Mouse (Mus musculus) ES-Bruce4 (cell line): ENCODE measurements around the gene Unc5a. TPM values are rescaled to one million over a fixed set of nuclear protein-coding genes. Genes with fewer than 3 reads are reported as not detected.

Source experiments
- H3K27ac ChIP-seq: 2 replicates; pipeline ENCODE4 v1.5.1; 2012; ENCODE audit warnings: low read length, inconsistent platforms; ENCODE audit not compliant: insufficient read depth
- H3K27me3 ChIP-seq: 2 replicates; pipeline ENCODE4 v1.6.1; 2012; ENCODE audit warnings: mild to moderate bottlenecking, low read length, inconsistent platforms; ENCODE audit not compliant: control insufficient read depth, poor library complexity, insufficient read depth, severe bottlenecking
- H3K36me3 ChIP-seq: 2 replicates; pipeline ENCODE4 v1.6.1; 2012; ENCODE audit warnings: inconsistent platforms, mild to moderate bottlenecking, low read length, moderate library complexity; ENCODE audit not compliant: control insufficient read depth, poor library complexity, insufficient read depth, severe bottlenecking
- H3K4me1 ChIP-seq: one replicate; pipeline ENCODE4 v1.8.1; 2011; ENCODE audit warnings: low read length; ENCODE audit not compliant: control insufficient read depth, insufficient read depth
- H3K4me3 ChIP-seq: 2 replicates; pipeline ENCODE4 v1.5.1; 2011; ENCODE audit warnings: low read depth, mild to moderate bottlenecking, low read length
- H3K9ac ChIP-seq: 2 replicates; pipeline ENCODE4 v1.6.1; 2012; ENCODE audit warnings: low read depth, mild to moderate bottlenecking, inconsistent platforms; ENCODE audit not compliant: poor library complexity, severe bottlenecking
- H3K9me3 ChIP-seq: replicated peaks from 2 replicates; pipeline ENCODE4 v1.6.1; 2012; ENCODE audit warnings: mild to moderate bottlenecking, low read length, inconsistent platforms; ENCODE audit not compliant: control insufficient read depth, poor library complexity, insufficient read depth, severe bottlenecking
- CTCF ChIP-seq: IDR thresholded peaks from one replicate; pipeline ENCODE4 v1.8.1; 2011; ENCODE audit warnings: low read depth, low read length
- EP300 ChIP-seq: IDR thresholded peaks from 2 replicates; pipeline ENCODE4 v1.6.1; 2011; ENCODE audit warnings: low read depth, low read length; ENCODE audit not compliant: insufficient read depth
- POLR2A ChIP-seq: IDR thresholded peaks from one replicate; pipeline ENCODE4 v1.8.1; 2011; ENCODE audit warnings: low read length; ENCODE audit not compliant: insufficient read depth
- polyA plus RNA-seq: library from polyadenylated mRNA; stranded (reverse); fragments of >200 nt; gene quantifications from 2 replicates; pipeline ENCODE4 v1.2.4, GENCODE M21; 2011; ENCODE audit warnings: low read depth; ENCODE audit not compliant: missing spikeins, insufficient read depth, insufficient read length

Gene Unc5a
- polyA plus RNA-seq, 1 experiment: 0.66 TPM

DNA sequence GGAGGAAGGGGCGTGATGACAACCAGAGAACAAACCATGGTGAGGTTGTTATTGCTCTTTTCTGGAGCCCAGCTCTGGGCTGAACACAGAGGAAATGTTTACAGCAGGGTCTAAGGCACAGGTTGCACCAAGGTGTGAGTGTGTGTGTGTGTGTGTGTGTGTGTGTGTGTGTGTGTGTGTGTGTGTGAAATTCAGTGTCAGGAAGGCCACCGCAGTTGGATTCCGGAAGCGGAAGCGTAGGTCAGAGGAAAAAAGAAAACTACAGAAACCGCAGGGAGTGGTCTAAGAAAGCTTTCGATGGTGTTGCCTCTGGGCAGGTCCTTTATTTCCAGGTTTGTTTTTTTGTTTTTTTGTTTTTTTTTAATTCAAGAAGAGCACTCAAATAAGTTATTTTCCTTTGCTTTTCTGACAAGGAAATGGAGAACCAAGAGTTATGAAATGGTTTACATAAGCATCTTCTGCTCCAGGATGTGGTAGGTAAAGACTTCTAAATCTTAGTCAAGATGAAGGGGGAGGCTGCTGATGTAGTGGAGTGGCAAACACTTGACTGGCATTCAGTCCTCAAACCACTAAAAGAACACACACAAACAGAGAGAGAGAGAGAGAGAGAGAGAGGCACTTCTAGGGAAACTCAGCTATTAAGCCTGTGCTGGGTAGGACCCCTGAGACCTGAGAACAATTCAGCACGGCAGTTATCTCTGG lies 68.8 kb downstream of the Unc5a start:
- Histone ChIP-seq H3K9ac (no peak overlapping the region), H3K27me3 (no peaks in the 10 kb centered on the region), H3K9me3 (no peaks in the 10 kb centered on the region), H3K4me1 (peaks cover 6% of the 10 kb centered on the region), H3K27ac (no peak overlapping the region), H3K36me3 (no peaks in the 10 kb centered on the region), H3K4me3 (no peak overlapping the region)
- TF ChIP-seq CTCF (no peak), POLR2A (no peak), EP300 (no peak)

DNA sequence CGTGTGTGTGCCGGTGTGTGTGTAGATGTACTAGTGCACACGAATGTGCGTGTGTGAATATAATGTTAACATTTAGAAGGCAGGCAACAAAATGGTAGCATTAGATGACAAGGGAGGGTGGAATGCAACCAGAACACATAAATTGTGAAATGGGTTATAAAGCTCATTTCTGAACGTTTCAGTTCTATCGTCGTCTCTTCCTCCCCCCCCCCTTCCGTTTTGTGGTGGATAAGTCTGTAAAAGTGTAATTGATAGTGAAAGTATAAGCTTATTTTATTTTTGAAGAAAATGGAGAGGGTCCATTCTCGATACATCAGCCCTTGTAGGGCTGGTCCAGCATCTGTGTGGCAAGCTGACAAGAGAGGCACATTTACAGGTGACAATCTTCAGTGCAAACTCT lies 69.5 kb downstream of the Unc5a start:
- H3K27ac ChIP-seq: no peak overlapping the region
- no peaks in the 10 kb centered on the region for H3K27me3 ChIP-seq
- H3K36me3 ChIP-seq: no peaks in the 10 kb centered on the region
- H3K9me3 ChIP-seq: no peaks in the 10 kb centered on the region
- H3K4me1 ChIP-seq: peaks cover 6% of the 10 kb centered on the region
- TF ChIP-seq POLR2A (no peak), CTCF (no peak), EP300 (no peak)
- H3K9ac ChIP-seq: no peak overlapping the region
- no peak overlapping the region for H3K4me3 ChIP-seq

DNA sequence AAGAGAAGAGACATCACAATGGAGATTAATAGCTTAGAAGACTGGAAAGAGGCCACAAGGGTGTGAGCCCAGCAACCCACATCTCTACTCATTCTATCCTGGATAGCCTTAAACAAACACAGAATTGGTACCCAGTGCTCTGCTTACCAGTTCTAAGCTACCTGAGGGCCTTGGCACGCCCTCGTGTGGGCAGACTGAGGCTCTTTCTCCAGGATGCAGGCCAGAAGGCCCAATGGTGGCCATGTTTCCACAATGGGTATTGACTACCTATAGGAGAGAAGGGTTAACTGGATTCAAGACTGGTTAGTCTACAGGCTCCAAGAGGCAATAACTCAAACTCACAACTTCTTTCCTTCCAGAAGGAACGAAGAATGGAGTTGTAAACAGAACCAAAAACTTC lies 70.0 kb downstream of the Unc5a start:
- Histone ChIP-seq H3K36me3 (no peaks in the 10 kb centered on the region), H3K27me3 (no peaks in the 10 kb centered on the region), H3K27ac (no peak overlapping the region), H3K4me3 (no peak overlapping the region), H3K9me3 (no peaks in the 10 kb centered on the region), H3K4me1 (peaks cover 6% of the 10 kb centered on the region), H3K9ac (no peak overlapping the region)
- TF ChIP-seq POLR2A: no peak
- TF ChIP-seq EP300: no peak
- no peak for TF ChIP-seq CTCF

DNA sequence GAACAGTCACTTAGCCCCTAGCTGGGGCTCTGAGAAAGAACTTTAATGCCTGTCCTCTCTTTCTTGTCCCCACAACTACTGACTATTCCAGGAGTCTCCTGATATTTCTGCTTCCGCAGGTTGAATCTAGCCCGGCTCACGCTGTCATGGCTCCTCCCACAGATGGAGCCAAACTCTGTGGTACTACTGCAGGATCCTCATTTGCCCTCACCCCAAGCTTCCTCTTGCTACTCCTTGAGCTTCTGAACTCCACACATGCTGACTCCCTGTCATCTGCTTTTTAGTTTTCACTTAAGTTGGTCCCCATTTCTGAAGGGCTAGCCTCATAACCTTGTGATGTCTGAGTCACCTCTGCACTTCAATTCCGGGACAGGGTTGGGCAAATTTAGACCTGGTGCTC lies 70.8 kb downstream of the Unc5a start:
- H3K27ac ChIP-seq: no peak overlapping the region

DNA sequence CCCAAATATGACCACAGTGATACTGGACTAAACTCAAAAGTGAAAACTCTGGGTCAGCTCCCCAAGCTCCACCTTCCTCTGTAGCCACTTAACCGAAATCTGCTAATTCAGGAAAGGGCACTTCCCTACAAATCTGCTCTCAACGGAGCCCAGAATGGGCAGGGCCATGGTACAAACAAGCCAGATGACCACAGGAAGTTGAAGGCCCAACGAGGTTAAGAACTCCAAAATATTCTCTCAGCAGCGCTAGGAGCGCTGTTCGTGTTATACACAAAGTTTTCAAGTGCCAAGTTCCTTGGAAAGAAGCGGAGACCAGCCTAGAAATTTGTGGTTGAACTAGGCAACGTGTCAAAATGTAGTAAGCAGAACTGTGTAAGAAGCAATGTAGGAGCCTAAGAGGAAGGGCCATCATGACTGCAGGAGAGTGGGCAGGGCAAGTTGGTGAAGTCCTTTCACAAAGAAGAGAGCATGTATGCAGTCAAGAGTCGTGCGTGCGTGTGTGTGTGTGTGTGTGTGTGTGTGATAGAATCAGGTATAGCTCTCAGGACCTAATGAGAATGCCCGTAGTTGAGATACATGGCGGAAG lies 72.1 kb downstream of the Unc5a start, which contains the start of gene Hk3:
TSS of gene Hk3 (minus strand) at position 192 of the 586 bp plus-strand sequence.
- Histone ChIP-seq H3K27me3 (no peaks in the 10 kb centered on the region), H3K4me1 (peaks cover 6% of the 10 kb centered on the region), H3K27ac (no peak within 1 kb of the TSS), H3K9ac (no peak within 1 kb of the TSS), H3K36me3 (no peaks in the 10 kb centered on the region), H3K9me3 (0 out of 2 replicates have a peak, but pooled peaks cover 2% of the 10 kb centered on the region), H3K4me3 (no peak within 1 kb of the TSS)
- TF ChIP-seq EP300: no peak
- TF ChIP-seq CTCF: no peak
- no peak for TF ChIP-seq POLR2A

More for the DNA sequence above, 70.8 kb downstream of the Unc5a start:
- no peaks in the 10 kb centered on the region for H3K36me3 ChIP-seq
- no peak overlapping the region for H3K4me3 ChIP-seq
- no peak for TF ChIP-seq CTCF
- no peak for TF ChIP-seq EP300
- H3K4me1 ChIP-seq: peaks cover 6% of the 10 kb centered on the region
- no peaks in the 10 kb centered on the region for H3K27me3 ChIP-seq
- H3K9me3 ChIP-seq: no peaks in the 10 kb centered on the region
- no peak overlapping the region for H3K9ac ChIP-seq

- Histone ChIP-seq H3K36me3 (no peaks in the 10 kb centered on the region), H3K27ac (no peak overlapping the region; the same call in 1 of the 2 replicates), H3K4me1 (peaks cover 6% of the 10 kb centered on the region), H3K4me3 (no peak overlapping the region), H3K9me3 (0 out of 2 replicates have a peak, but pooled peaks cover 2% of the 10 kb centered on the region), H3K9ac (no peak overlapping the region), H3K27me3 (no peaks in the 10 kb centered on the region)
- TF ChIP-seq POLR2A (no peak), CTCF (no peak), EP300 (no peak)
Observed at GRCm38 (mm10) chr13:55022256-55022655, 73.0 kb downstream of the Unc5a start.
